Mouse (Mus musculus): ENCODE data around the gene Snrnp25. TPM values are rescaled to one million over a fixed set of nuclear protein-coding genes. Genes with fewer than 3 reads are reported as not detected.

Gene Snrnp25
- total RNA-seq, 2 experiments from 2014 or later, result 23.9 to 26.5 TPM

- DNase-seq, result no peak
These were observed 18.2 kb downstream of the Snrnp25 start for GRCm38 (mm10) chr11:32223297-32223967.

- peak; percentile 90 for DNase-seq
These were observed 19.4 kb downstream of the Snrnp25 start for GRCm38 (mm10) chr11:32224468-32225139.

DNA sequence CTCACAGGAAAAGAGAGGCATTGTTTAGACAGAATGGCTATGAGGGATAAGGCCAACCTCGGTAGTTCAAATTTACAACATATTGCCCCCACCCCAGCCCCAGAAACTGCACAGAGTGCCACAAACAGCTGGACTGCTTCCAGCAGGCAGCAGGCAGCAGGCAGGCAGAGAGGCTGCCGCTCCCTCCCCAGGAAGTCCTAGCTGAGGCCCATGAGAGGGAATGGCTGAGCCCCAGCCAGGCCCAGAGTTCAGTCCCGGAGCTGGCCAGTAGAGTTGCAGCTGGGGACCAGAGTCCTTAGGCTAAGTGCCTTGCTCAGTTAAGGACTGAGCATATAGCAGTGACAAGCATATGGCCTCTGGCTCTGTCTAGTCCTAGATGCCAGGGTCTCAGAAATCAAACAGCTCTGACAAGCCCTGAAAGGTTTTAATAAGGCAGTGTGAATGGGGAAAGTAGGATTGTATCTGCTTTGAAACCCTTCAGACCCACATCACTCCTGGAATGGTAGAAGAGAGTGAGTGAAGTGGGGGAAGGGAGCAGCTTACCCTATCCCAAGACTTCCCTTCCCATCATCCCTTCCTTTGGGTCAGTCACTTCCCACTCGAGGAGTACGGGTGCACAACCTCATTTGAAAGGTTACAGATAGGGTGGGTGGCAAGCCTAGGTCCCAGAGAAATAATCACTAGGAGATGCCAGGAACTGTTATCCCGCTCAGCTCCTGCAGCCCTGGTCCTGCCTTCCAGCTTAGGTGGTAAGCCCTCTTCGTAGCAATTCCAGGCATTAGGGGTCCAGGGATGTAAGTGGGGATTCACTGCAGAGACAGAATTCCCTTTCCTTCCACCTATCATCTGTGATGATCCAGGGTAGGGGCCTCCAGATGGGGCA is 20.2 kb downstream of the Snrnp25 start:
- DNase-seq, result peak; percentile 63

GRCm38 (mm10) chr11:32226124-32226871 is 21.1 kb downstream of the Snrnp25 start, which contains the start of gene Mpg:
Gene Mpg (plus strand): TSS chr11:32226505.
- peak; percentile 93 for DNase-seq

DNA sequence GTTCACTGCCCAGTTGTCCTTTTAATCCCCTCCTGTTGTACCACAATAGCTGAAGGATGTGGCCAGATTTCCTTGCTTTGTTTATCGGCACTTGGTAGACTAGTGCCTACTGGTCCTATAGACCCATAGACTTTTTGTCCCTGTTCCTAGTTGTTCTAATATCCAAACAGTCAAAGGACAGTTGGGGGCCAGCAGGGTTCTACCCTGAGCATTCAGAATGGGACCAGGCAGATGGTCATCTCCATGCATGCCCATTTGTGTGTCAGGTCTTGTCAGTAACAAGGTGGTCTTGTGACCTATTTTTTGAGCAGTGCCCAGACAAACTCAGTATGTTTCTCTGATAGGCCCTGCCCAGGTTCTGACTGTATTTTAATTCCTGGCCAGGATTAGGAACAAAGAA is 21.8 kb downstream of the Snrnp25 start:
- no peak for DNase-seq

DNA sequence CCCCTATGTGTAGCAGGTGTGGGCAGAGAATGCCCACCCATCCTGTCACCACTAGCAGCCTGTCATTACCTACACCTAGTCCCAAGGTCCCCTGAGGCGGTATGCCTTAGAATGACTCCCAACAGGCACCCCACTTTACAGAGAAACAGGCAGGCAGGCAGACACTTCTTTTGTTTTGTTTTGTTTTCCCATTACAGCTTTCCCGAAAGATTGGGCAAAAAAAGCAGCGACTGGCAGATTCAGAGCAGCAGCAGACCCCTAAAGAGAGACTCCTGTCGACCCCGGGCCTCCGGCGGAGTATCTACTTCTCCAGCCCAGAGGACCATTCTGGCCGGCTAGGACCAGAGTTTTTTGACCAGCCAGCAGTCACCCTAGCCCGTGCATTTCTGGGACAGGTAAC is 22.3 kb downstream of the Snrnp25 start:
- DNase-seq, result no peak

- no peak for DNase-seq
These were observed 23.2 kb downstream of the Snrnp25 start for GRCm38 (mm10) chr11:32228292-32228845.

DNA sequence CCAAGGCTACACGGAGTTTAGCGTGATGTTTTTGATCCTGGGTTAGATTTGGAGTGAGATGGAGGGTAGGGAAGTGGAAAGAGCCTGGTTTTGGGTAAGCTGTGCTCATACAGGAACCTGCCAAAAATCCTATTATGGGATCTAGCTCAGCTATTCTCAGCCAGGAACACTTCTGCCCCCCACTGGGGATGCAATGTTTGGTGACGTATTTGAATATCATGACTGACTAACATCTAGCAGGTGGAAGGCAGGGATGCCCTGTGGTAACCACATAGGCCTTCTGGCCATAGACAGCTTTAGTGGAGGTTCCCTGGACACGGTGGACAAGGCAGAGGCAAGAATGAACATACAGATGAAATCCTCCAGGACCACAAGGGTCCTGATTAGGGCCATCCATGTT is 25.0 kb downstream of the Snrnp25 start:
- no peak for DNase-seq

GRCm38 (mm10) chr11:32231125-32231524 is 25.9 kb downstream of the Snrnp25 start:
- DNase-seq, result no peak

DNA sequence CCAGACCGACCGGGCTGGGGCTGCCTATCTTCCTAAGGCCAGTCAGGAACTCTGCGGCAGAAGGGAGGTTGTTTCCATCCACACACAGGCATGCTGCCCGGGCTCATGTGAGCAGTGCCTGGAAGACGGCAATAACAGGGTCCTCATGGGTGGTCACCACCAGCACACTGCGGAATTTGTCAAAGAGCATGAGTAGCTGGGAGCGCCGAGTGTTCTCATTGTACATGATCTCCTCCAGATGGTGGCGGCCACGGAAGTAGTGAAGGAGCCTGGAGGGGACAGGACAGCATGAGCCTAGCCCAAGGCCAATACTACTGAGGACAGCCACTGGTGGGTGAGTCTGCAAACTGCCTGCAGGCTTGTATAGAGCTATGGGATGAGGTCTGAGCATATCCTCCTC is 27.6 kb downstream of the Snrnp25 start:
- DNase-seq, result no peak

- DNase-seq, result no peak
These were observed 28.7 kb downstream of the Snrnp25 start for GRCm38 (mm10) chr11:32233895-32234294.

- DNase-seq, result no peak
These were observed 29.7 kb downstream of the Snrnp25 start for GRCm38 (mm10) chr11:32234816-32235485.

- peak; percentile 85 for DNase-seq
These were observed 30.4 kb downstream of the Snrnp25 start for GRCm38 (mm10) chr11:32235646-32236045.

DNA sequence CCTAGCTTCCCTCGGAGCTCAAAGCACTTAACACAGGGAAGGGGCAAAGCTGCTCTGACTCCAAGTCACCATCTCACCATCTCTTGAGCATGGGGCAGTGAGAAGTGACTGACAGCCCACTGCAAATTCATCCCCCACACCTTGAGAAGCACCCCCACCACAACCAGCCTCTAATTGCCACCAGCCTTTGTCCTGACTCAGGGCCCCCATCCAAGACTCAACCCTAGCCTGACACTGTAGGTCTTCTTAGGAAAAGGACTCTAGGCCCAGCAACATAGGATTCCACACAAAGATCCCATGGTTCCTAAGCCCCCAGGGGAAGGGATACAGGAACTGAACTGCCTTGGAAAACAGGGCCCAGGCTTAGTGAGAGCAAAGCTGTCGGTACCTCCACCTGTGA is 30.9 kb downstream of the Snrnp25 start:
- DNase-seq, result no peak

GRCm38 (mm10) chr11:32236712-32237410 is 31.6 kb downstream of the Snrnp25 start:
- DNase-seq, result peak; percentile 79

GRCm38 (mm10) chr11:32237411-32237795 is 32.2 kb downstream of the Snrnp25 start:
- DNase-seq, result no peak

DNA sequence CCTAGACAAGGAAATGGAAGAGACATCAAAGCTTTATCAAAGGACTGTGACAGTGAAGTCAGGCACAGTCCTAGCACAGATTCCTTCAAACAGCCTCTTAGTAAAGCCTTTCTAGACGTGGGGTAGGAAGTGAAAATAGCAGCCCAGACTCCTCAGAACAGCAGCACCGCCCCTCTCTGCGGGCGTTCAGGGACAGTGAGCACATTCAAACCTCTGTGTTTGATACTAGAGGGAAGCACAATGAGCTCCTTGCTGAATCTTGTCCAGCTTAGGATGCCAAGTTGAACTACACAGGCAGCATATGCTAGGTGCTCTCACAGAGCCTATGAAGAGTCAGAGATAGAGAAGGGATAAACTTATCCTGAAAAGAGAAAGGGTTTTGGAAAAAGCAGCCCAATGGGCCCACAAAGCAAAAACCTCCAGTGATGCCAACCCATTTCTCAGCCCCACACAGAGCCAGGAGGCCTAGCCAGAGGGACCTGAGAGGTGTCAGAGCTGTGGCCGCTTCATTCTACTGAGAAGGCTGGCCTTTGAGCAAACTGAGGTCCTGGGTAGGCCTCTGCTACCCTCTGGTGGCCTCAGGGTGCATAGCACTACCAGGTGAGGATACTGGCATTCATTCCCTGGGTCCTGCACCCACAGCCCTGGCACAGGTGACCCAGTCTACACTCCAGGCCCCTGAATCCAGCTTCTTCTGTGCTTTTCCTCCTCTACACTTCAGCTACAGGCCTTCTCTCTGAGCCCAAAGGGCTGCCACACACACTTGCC is 33.1 kb downstream of the Snrnp25 start:
- peak; percentile 81 for DNase-seq

DNA sequence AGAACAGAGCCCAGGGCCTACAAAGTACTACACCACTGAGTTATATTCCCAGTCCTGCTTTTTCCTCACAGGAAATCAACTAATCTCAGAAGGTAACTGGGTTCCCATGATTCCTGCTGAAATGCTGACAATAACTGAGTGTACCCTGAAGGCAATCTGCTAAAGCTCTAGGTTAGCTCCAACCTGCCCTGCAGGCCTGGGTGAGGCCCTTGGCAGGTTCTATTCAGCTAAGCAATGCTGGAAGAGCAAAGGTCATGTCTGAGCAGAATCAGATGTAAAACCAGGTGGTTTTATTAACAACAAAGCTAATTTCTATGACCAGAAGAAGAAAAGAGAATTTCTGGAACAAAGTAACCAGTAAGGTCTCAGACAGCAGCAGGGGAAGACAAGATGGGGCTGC is 36.2 kb downstream of the Snrnp25 start:
- no peak for DNase-seq

GRCm38 (mm10) chr11:32242209-32242608 is 37.0 kb downstream of the Snrnp25 start:
- no peak for DNase-seq
